Mouse (Mus musculus): Measurements from ENCODE around the gene E330014E10Rik. TPM values are rescaled to one million over a fixed set of nuclear protein-coding genes. Genes with fewer than 3 reads are reported as not detected.
"Not testable (repeated sequence)": the region's sequence is repeated elsewhere in the genome, so short reads cannot be mapped to it uniquely, and the experiment has no call there.

E330014E10Rik gene
- polyA plus RNA-seq (2015; fragmentation: Nextera tagmentation; extraction: Ambion mirVana): not detected in 2 replicates

DNA sequence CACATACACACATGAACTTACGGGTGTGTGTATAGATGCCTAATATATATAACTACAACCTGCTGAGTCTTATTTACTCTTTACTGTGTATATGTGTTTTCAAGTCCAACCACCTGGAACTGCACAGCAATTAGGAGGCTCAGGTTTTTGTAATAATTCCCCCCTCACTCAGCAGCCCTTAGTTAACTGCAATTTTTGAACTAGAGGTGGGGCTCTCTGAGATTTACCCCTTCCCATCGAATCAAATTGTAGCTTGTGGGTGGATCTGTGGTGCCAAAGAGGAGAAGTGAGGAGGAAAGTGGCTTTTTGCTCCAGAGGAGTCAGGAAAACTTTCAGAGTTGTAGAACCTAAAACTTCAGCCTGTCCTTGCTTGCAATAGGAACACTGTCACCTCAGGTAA, at the start of gene E330014E10Rik:
TSS of gene E330014E10Rik (plus strand) at position 301 of the 400 bp plus-strand sequence.
- H3K27ac ChIP-seq (ENCODE audit: low read depth); DNase-seq; H3K9me3 ChIP-seq (ENCODE audit: low read length); ATAC-seq; H3K36me3 ChIP-seq (replicated peaks; ENCODE audit: insufficient read depth, low read length); H3K4me1 ChIP-seq (ENCODE audit: insufficient read depth); H3K4me3 ChIP-seq (ENCODE audit: low read depth, low read length); H3K9ac ChIP-seq (replicated peaks); H3K4me2 ChIP-seq (ENCODE audit: low read depth, low read length); H3K27me3 ChIP-seq (ENCODE audit: insufficient read depth, low read length): not testable (repeated sequence)
- no CpG with 5 or more reads among the region's 2 CpGs for WGBS (ENCODE audit: insufficient replicate concordance)

DNA sequence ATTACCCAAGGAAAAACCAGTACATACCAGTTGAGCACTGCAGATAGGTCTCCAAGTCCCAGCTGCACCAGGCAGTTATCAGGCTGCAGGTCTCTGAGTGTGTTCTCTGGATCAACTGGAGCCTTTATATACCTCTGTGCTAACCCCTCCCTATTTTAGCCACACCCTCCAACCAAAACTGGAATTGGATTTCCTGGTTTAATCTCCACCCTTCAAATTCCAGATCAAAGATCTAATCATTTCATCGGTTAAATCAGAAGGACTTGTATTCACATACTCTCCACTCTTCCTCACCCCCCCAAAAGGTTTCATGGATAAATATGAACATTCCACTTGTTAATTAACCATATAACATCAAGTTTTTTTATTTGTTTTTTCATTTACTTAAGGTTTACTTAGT, 39.7 kb upstream of the E330014E10Rik start, which contains the start of gene Gm7978:
TSS of gene Gm7978 (minus strand) at position 101 of the 400 bp plus-strand sequence.
- ATAC-seq; DNase-seq; H3K9ac ChIP-seq (replicated peaks); H3K27me3 ChIP-seq (ENCODE audit: insufficient read depth, low read length); H3K4me2 ChIP-seq (ENCODE audit: low read depth, low read length); H3K9me3 ChIP-seq (ENCODE audit: low read length); H3K27ac ChIP-seq (ENCODE audit: low read depth); H3K36me3 ChIP-seq (replicated peaks; ENCODE audit: insufficient read depth, low read length); H3K4me1 ChIP-seq (ENCODE audit: insufficient read depth); H3K4me3 ChIP-seq (ENCODE audit: low read depth, low read length): not testable (repeated sequence)
- no CpG with 5 or more reads among the region's 1 CpGs for WGBS (ENCODE audit: insufficient replicate concordance)

DNA sequence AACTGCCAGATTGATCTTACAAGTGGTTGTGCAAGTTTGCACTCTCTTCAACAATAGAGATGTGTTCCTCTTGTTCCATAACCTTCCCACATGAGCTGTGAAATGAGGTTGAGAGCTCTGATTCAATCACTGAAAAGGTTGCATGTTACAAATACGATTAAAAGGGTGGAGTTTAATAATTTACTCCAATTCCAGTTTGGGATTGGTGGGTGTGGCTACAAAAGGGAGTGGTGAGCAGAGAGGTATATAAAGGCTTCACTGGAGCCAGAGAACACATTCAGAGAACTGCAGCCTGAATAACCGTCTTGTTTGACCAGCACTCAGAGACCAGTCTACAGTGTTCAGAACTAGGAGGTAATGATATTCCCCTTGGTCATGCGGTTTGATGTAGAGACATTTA, 34.1 kb upstream of the E330014E10Rik start, which contains the start of gene Gm7982:
TSS of gene Gm7982 (plus strand) at position 301 of the 400 bp plus-strand sequence.
- not testable (repeated sequence) for H3K9me3 ChIP-seq (ENCODE audit: low read length); H3K27ac ChIP-seq (ENCODE audit: low read depth); H3K4me2 ChIP-seq (ENCODE audit: low read depth, low read length); H3K9ac ChIP-seq (replicated peaks); H3K4me3 ChIP-seq (ENCODE audit: low read depth, low read length); H3K27me3 ChIP-seq (ENCODE audit: insufficient read depth, low read length); ATAC-seq; DNase-seq; H3K4me1 ChIP-seq (ENCODE audit: insufficient read depth); H3K36me3 ChIP-seq (replicated peaks; ENCODE audit: insufficient read depth, low read length)
- WGBS (ENCODE audit: insufficient replicate concordance): no CpG with 5 or more reads among the region's 3 CpGs

DNA sequence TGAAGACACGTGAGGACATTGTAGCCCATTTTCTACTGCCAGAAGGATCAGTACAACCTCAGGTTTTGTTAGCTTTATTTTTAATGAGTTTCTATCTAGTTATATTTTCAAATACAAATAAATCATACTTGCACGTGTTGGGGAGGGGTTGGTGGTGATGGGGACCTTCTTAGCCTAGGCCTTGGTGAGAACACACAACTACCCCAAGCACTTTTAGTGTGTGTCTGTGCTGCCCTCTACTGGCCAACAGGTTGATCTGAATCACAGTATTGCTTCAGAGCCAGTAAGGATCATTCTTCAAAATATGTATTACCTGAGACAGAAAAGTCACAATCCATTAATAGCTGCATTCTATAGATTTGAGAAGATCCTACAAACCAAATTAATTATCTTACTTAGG, 35.1 kb downstream of the E330014E10Rik start:
- not testable (repeated sequence) for H3K27me3 ChIP-seq (ENCODE audit: insufficient read depth, low read length); H3K27ac ChIP-seq (ENCODE audit: low read depth); H3K4me1 ChIP-seq (ENCODE audit: insufficient read depth); H3K4me3 ChIP-seq (ENCODE audit: low read depth, low read length); H3K4me2 ChIP-seq (ENCODE audit: low read depth, low read length); DNase-seq; H3K36me3 ChIP-seq (replicated peaks; ENCODE audit: insufficient read depth, low read length); H3K9ac ChIP-seq (replicated peaks); ATAC-seq; H3K9me3 ChIP-seq (ENCODE audit: low read length)
- WGBS (ENCODE audit: insufficient replicate concordance): 42% methylated on average over 2 of the region's 2 CpGs

DNA sequence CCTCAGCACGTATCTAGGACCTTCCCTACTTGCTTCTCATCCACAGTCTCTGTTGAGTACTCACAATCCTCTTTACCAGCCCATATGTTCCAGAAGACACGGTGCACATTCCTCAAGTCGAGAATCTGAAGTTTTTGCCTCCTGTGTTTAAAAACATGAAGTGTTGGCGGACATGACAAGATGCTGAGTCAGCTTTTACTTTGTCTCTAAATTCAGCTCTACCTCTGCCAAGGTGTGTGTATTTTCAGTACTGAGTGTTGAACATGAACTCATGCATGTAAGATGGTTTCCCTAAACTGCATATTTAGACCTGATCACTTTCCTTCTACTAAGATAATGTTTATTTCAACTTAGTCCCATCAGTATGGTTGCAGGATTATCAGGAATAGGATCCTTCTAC, 60.8 kb downstream of the E330014E10Rik start:
- no peak overlapping the region for H3K4me2 ChIP-seq (ENCODE audit: low read depth, low read length)
- H3K36me3 ChIP-seq (replicated peaks; ENCODE audit: insufficient read depth, low read length): no peaks in the 10 kb centered on the region
- DNase-seq (no peak), ATAC-seq (no peak)
- no peaks in the 10 kb centered on the region for H3K27me3 ChIP-seq (ENCODE audit: insufficient read depth, low read length)
- no peaks in the 10 kb centered on the region for H3K9me3 ChIP-seq (ENCODE audit: low read length)
- H3K9ac ChIP-seq (replicated peaks): no peak overlapping the region
- TF ChIP-seq EP300 (IDR thresholded peaks at IDR 0.05; ENCODE audit: low read depth) (no peak), CTCF (IDR thresholded peaks at IDR 0.05; ENCODE audit: low read depth) (no peak)
- no peaks in the 10 kb centered on the region for H3K4me1 ChIP-seq (ENCODE audit: insufficient read depth)
- H3K27ac ChIP-seq (ENCODE audit: low read depth): no peak overlapping the region
- no peak overlapping the region for H3K4me3 ChIP-seq (ENCODE audit: low read depth, low read length)
- 70% methylated on average over 4 of the region's 4 CpGs for WGBS (ENCODE audit: insufficient replicate concordance)

DNA sequence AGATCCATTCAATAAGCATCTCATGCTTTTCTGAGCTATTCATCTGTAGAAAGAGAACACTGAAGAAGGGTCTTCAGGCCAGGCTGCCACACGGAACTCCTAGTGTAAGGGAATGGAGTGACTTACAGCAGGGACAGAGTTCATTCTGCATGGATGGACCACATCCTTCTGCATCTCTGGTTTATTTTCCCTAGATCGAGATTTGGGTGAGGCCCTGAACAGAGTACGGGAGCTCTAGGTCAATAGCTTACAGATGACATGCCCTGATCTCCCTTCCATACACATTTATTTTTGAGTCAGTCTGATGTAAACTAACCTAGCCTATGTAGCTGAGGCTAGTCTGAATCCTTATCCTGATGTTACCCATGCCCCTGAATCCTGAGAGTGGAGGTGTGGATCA, 78.2 kb downstream of the E330014E10Rik start:
- Histone ChIP-seq H3K4me3 (ENCODE audit: low read depth, low read length) (no peak overlapping the region), H3K9ac (replicated peaks) (no peak overlapping the region), H3K27me3 (ENCODE audit: insufficient read depth, low read length) (no peaks in the 10 kb centered on the region), H3K9me3 (ENCODE audit: low read length) (no peaks in the 10 kb centered on the region), H3K4me2 (ENCODE audit: low read depth, low read length) (no peak overlapping the region), H3K27ac (ENCODE audit: low read depth) (no peak overlapping the region), H3K36me3 (replicated peaks; ENCODE audit: insufficient read depth, low read length) (no peaks in the 10 kb centered on the region), H3K4me1 (ENCODE audit: insufficient read depth) (no peaks in the 10 kb centered on the region)
- TF ChIP-seq CTCF (IDR thresholded peaks at IDR 0.05; ENCODE audit: low read depth) (no peak), EP300 (IDR thresholded peaks at IDR 0.05; ENCODE audit: low read depth) (no peak)
- no peak for DNase-seq
- no peak for ATAC-seq
- 75% methylated on average over 3 of the region's 3 CpGs for WGBS (ENCODE audit: insufficient replicate concordance)

Other genes starting within 250 kb of the E330014E10Rik start
- not detected in 2 replicates for gene Gm7971, start 181.1 kb upstream of the E330014E10Rik start, polyA plus RNA-seq (2015; fragmentation: Nextera tagmentation; extraction: Ambion mirVana)
- gene Gm7978, start 39.8 kb upstream of the E330014E10Rik start, polyA plus RNA-seq (2015; fragmentation: Nextera tagmentation; extraction: Ambion mirVana): not detected in 2 replicates
- gene Gm7982, start 34.0 kb upstream of the E330014E10Rik start, polyA plus RNA-seq (2015; fragmentation: Nextera tagmentation; extraction: Ambion mirVana): not detected in 2 replicates
- 0.09 and 0.18 TPM in 2 replicates for gene Cxcl13, start 181.0 kb downstream of the E330014E10Rik start, polyA plus RNA-seq (2015; fragmentation: Nextera tagmentation; extraction: Ambion mirVana)

All from liver, postnatal 0 days (tissue).